Mouse (Mus musculus) kidney, embryonic 16.5 days (tissue): Measurements from ENCODE around the gene Ctsf. TPM values are rescaled to one million over a fixed set of nuclear protein-coding genes. Genes with fewer than 3 reads are reported as not detected.
"Not testable (repeated sequence)": the region's sequence is repeated elsewhere in the genome, so short reads cannot be mapped to it uniquely, and the experiment has no call there.

Experiments used
- ATAC-seq: fragments of 200-750 bp; cut with Nextera tagmentation; 2 replicates; pipeline ENCODE4 v1.8.0; 2017; ENCODE audit warnings: moderate TSS enrichment; ENCODE audit not compliant: low FRiP score, low TSS enrichment
- H3K27ac ChIP-seq: fragments of 300-500 bp; sonication (generic); 2 replicates; pipeline ENCODE4 v1.5.1; 2014; ENCODE audit warnings: low read length
- H3K27me3 ChIP-seq: fragments of 300-500 bp; sonication (generic); 2 replicates; pipeline ENCODE4 v1.6.1; 2014; ENCODE audit warnings: low read length, control low read depth, mixed read lengths; ENCODE audit not compliant: insufficient read depth
- H3K36me3 ChIP-seq: fragments of 300-500 bp; sonication (generic); 2 replicates; pipeline ENCODE4 v1.6.1; 2014; ENCODE audit warnings: low read length, control low read depth, mixed read lengths; ENCODE audit not compliant: insufficient read depth
- H3K4me1 ChIP-seq: fragments of 300-500 bp; sonication (generic); 2 replicates; pipeline ENCODE4 v1.6.1; 2014; ENCODE audit warnings: low read length, control low read depth, mixed read lengths; ENCODE audit not compliant: insufficient read depth
- H3K4me2 ChIP-seq: fragments of 300-500 bp; sonication (generic); replicated peaks from 2 replicates; pipeline ENCODE4 v1.6.1; 2014; ENCODE audit warnings: low read depth, low read length
- H3K4me3 ChIP-seq: fragments of 300-500 bp; sonication (generic); 2 replicates; pipeline ENCODE4 v1.5.1; 2014; ENCODE audit warnings: mild to moderate bottlenecking, low read length
- H3K9ac ChIP-seq: fragments of 300-500 bp; sonication (generic); replicated peaks from 2 replicates; pipeline ENCODE4 v1.6.1; 2014; ENCODE audit warnings: low read length
- H3K9me3 ChIP-seq: fragments of 300-500 bp; sonication (generic); 2 replicates; pipeline ENCODE4 v1.6.1; 2016; ENCODE audit warnings: low read length, control low read depth
- WGBS: fragments of 180-500 bp; shearing (Covaris S2); extraction: QIAGEN DNeasy Blood & Tissue Kit; methylation state at CpG from one replicate; pipeline ENCODE4 v1.1.7; 2014; 5-methylcytosine and 5-hydroxymethylcytosine counted together
- polyA plus RNA-seq: library from polyadenylated mRNA; unstranded; fragments of >200 nt; fragmentation: Nextera tagmentation; extraction: Ambion mirVana; gene quantifications from 2 replicates; pipeline ENCODE4 v1.2.1, GENCODE M21; 2015

Ctsf gene
- 66.6 and 76.7 TPM in 2 replicates for polyA plus RNA-seq

GRCm38 (mm10) chr19:4854552-4855469 lies at the start of gene Ctsf:
Ctsf (plus strand) TSS chr19:4855130.
- Histone ChIP-seq H3K36me3 (no peaks in the 10 kb centered on the region), H3K4me2 (peak within 1 kb of the TSS; percentile 96), H3K4me3 (peak within 1 kb of the TSS; percentile 66), H3K27ac (0 out of 2 replicates have a peak within 1 kb of the TSS, but pooled peaks have one; percentile 31), H3K9me3 (no peaks in the 10 kb centered on the region), H3K27me3 (no peaks in the 10 kb centered on the region), H3K9ac (peak within 1 kb of the TSS; percentile 78), H3K4me1 (peaks cover 4% of the 10 kb centered on the region; the same call in 1 of the 2 replicates)
- peak; percentile 93 for ATAC-seq
- 4% methylated on average over 42 of the region's 45 CpGs for WGBS

GRCm38 (mm10) chr19:4810309-4810708 lies 44.6 kb upstream of the Ctsf start:
- WGBS: 0% methylated on average over 14 of the region's 14 CpGs
- no peak for ATAC-seq
- H3K27me3 ChIP-seq: no peaks in the 10 kb centered on the region
- peak overlapping the region; percentile 82 for H3K9ac ChIP-seq
- peaks cover 26% of the 10 kb centered on the region for H3K4me1 ChIP-seq
- no peaks in the 10 kb centered on the region for H3K9me3 ChIP-seq
- H3K4me2 ChIP-seq: peak overlapping the region; percentile 94
- peak overlapping the region; percentile 97 for H3K27ac ChIP-seq
- H3K4me3 ChIP-seq: peak overlapping the region; percentile 73
- H3K36me3 ChIP-seq: no peaks in the 10 kb centered on the region

- no peaks in the 10 kb centered on the region; the same call in 1 of the 2 replicates for H3K9me3 ChIP-seq
- H3K36me3 ChIP-seq: no peaks in the 10 kb centered on the region
- 0% methylated on average over 17 of the region's 17 CpGs for WGBS
- peaks cover 22% of the 10 kb centered on the region for H3K4me1 ChIP-seq
- peak overlapping the region; percentile 94 for H3K4me2 ChIP-seq
- peak overlapping the region; percentile 82 for H3K9ac ChIP-seq
- ATAC-seq: no peak
- peak overlapping the region; percentile 73 for H3K4me3 ChIP-seq
- peak overlapping the region; percentile 97 for H3K27ac ChIP-seq
- no peaks in the 10 kb centered on the region for H3K27me3 ChIP-seq
These were observed 44.2 kb upstream of the Ctsf start for GRCm38 (mm10) chr19:4810746-4811062.

- Histone ChIP-seq H3K9ac (peak within 1 kb of the TSS; percentile 97), H3K4me3 (peak within 1 kb of the TSS; percentile 73), H3K4me1 (peaks cover 22% of the 10 kb centered on the region), H3K36me3 (no peaks in the 10 kb centered on the region), H3K27ac (peak within 1 kb of the TSS; percentile 97), H3K27me3 (no peaks in the 10 kb centered on the region), H3K4me2 (peak within 1 kb of the TSS; percentile 94), H3K9me3 (no peaks in the 10 kb centered on the region; the same call in 1 of the 2 replicates)
- WGBS: under 1% methylated on average over 80 of the region's 83 CpGs
- peak; percentile 99 for ATAC-seq
These were observed 43.6 kb upstream of the Ctsf start, which contains the start of the genes Gm21992 and Rbm14 for GRCm38 (mm10) chr19:4811063-4811908. Gm21992 (minus strand) TSS chr19:4811612. Rbm14 (minus strand) TSS chr19:4811634.

- Histone ChIP-seq H3K27me3 (no peaks in the 10 kb centered on the region), H3K4me1 (peaks cover 22% of the 10 kb centered on the region), H3K4me2 (peak overlapping the region; percentile 94), H3K27ac (peak overlapping the region; percentile 97), H3K4me3 (peak overlapping the region; percentile 73), H3K9ac (peak overlapping the region; percentile 97), H3K9me3 (no peaks in the 10 kb centered on the region; the same call in 1 of the 2 replicates), H3K36me3 (no peaks in the 10 kb centered on the region)
- 4% methylated on average over 12 of the region's 12 CpGs for WGBS
- peak; percentile 58; the same call in 1 of the 2 replicates for ATAC-seq
These were observed 43.1 kb upstream of the Ctsf start for GRCm38 (mm10) chr19:4811909-4812242.

- Histone ChIP-seq H3K4me2 (peak overlapping the region; percentile 94), H3K4me1 (peaks cover 22% of the 10 kb centered on the region), H3K4me3 (peak overlapping the region; percentile 73), H3K27ac (peak overlapping the region; percentile 97), H3K9ac (peak overlapping the region; percentile 97)
- WGBS: 77% methylated on average over 8 of the region's 8 CpGs
- ATAC-seq, H3K9me3 ChIP-seq, H3K36me3 ChIP-seq, H3K27me3 ChIP-seq: not testable (repeated sequence)
These were observed 42.5 kb upstream of the Ctsf start for GRCm38 (mm10) chr19:4812334-4812949.

- Histone ChIP-seq H3K9ac (no peak overlapping the region), H3K27ac (no peak overlapping the region), H3K27me3 (no peaks in the 10 kb centered on the region), H3K36me3 (no peaks in the 10 kb centered on the region), H3K4me2 (no peak overlapping the region), H3K4me1 (peaks cover 20% of the 10 kb centered on the region), H3K4me3 (no peak overlapping the region), H3K9me3 (no peaks in the 10 kb centered on the region; the same call in 1 of the 2 replicates)
- no peak for ATAC-seq
- 80% methylated on average over 6 of the region's 6 CpGs for WGBS
These were observed 41.9 kb upstream of the Ctsf start for GRCm38 (mm10) chr19:4813015-4813414.

GRCm38 (mm10) chr19:4817182-4817835 lies 37.6 kb upstream of the Ctsf start:
- Histone ChIP-seq H3K9ac (no peak overlapping the region), H3K27ac (no peak overlapping the region), H3K4me2 (no peak overlapping the region), H3K4me3 (no peak overlapping the region), H3K27me3 (no peaks in the 10 kb centered on the region), H3K9me3 (no peaks in the 10 kb centered on the region; the same call in 1 of the 2 replicates), H3K36me3 (no peaks in the 10 kb centered on the region), H3K4me1 (0 out of 2 replicates have a peak, but pooled peaks cover under 1% of the 10 kb centered on the region)
- no peak for ATAC-seq
- WGBS: 50% methylated on average over 1 of the region's 1 CpGs
